Mouse (Mus musculus) CH12.LX (cell line): Measurements from ENCODE around the gene Vasp.

Experiments
- BHLHE40 ChIP-seq: IDR thresholded peaks from 2 replicates; pipeline ENCODE4 v1.6.1; 2011; ENCODE audit warnings: mild to moderate bottlenecking, low read depth, low read length, improper control_type of control experiment
- CHD1 ChIP-seq: IDR thresholded peaks from 2 replicates; pipeline ENCODE4 v1.6.1; 2012; ENCODE audit warnings: low read depth, low read length, improper control_type of control experiment, inconsistent platforms
- CTCF ChIP-seq, 2 experiments: IDR thresholded peaks in 1 of 2; conservative IDR thresholded peaks in 1 of 2; 2 replicates each; pipeline ENCODE4 v1.5.1; 2011 to 2012; ENCODE audit warnings: low read depth in 2 of 2, low read length in 2 of 2, improper control_type of control experiment in 1 of 2, inconsistent platforms in 1 of 2, mild to moderate bottlenecking in 1 of 2, moderate library complexity in 1 of 2
- EP300 ChIP-seq: IDR thresholded peaks from 2 replicates; pipeline ENCODE4 v1.6.1; 2011; ENCODE audit warnings: low read length, improper control_type of control experiment
- POLR2A ChIP-seq: IDR thresholded peaks from 2 replicates; pipeline ENCODE4 v1.6.1; 2011; ENCODE audit warnings: low read depth, mild to moderate bottlenecking, improper control_type of control experiment, low read length

DNA sequence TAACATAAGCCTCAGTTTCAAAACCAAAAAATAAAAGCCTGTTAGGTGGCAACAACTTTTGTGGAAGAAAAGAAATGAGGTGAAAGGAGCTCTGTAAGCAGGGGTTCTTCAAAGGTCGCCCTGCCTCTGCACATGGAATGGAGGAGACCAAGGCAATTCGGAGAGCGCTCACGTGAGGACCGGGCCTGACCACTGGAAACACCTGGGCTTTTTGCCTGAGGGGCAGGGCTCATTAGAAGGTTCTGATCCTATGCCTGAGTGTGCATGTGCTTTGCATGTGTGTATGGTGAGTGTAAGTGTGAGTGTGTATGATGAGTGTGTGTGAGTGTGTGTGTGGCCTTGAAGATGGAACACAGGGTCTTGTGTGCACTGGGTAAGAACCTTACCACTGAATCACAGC lies 40.7 kb downstream of the Vasp start:
- TF ChIP-seq CTCF (conservative IDR thresholded peaks at IDR 0.05 in 1 of 2, IDR thresholded peaks at IDR 0.05 in 1 of 2; ENCODE audit: low read depth in 2 of 2, low read length in 2 of 2) (no peak), POLR2A (no peak), EP300 (no peak), BHLHE40 (no peak), CHD1 (no peak)
